Mouse (Mus musculus) heart, postnatal 0 days (tissue): ENCODE results near the gene Slc22a16.

Experiments
- CTCF ChIP-seq: IDR thresholded peaks from 2 replicates; pipeline ENCODE4 v1.5.1; 2016; ENCODE audit warnings: antibody characterized with exemption, control low read depth, low read depth
- EP300 ChIP-seq: IDR thresholded peaks from 2 replicates; pipeline ENCODE4 v1.6.1; 2016; ENCODE audit warnings: antibody characterized with exemption, low read depth

DNA sequence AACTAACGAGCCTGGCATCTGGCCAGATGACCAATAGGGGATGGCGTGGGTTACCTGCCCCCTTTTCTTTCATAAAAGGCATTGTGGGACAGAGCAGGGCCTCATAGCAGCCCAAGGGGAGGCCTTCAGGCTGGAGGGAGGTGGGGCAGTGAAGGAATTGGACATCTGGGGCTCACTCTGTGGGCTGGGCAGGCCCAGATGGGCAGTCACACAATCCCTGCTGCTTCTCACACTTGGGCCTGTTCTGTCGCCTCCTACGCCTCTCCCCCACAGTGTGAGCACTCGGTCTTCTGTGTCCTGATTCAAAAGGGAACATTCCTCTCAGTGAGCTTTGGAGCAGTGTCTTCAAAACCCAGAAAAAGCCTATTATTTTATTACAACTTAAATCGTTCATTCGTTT is 68.1 kb downstream of the Slc22a16 start:
- TF ChIP-seq CTCF (no peak), EP300 (no peak)
